Mouse (Mus musculus) olfactory bulb, adult 2 months (tissue): ENCODE results near the gene Pax5. TPM values are rescaled to one million over a fixed set of nuclear protein-coding genes. Genes with fewer than 3 reads are reported as not detected.

Source experiments
- H3K27ac ChIP-seq: fragments of 200-500 bp; 2 replicates; pipeline ENCODE4 v1.5.1; 2012; ENCODE audit warnings: low read depth, low read length; ENCODE audit not compliant: insufficient read depth
- H3K4me1 ChIP-seq: fragments of 200-500 bp; 2 replicates; pipeline ENCODE4 v1.6.1; 2012; ENCODE audit warnings: low read length; ENCODE audit not compliant: control insufficient read depth, insufficient read depth
- H3K4me3 ChIP-seq: fragments of 200-500 bp; 2 replicates; pipeline ENCODE4 v1.5.1; 2012; ENCODE audit warnings: mild to moderate bottlenecking, low read depth, low read length, moderate library complexity; ENCODE audit not compliant: insufficient read depth
- CTCF ChIP-seq: fragments of 200-500 bp; IDR thresholded peaks from 2 replicates; pipeline ENCODE4 v1.5.1; 2012; ENCODE audit warnings: low read depth, mild to moderate bottlenecking, low read length, moderate library complexity; ENCODE audit not compliant: insufficient read depth
- POLR2A ChIP-seq: fragments of 200-500 bp; IDR thresholded peaks from 2 replicates; pipeline ENCODE4 v1.6.1; 2012; ENCODE audit warnings: mild to moderate bottlenecking, low read depth, low read length, moderate library complexity; ENCODE audit not compliant: insufficient read depth
- WGBS: fragments of 180-500 bp; shearing (Covaris S2); methylation state at CpG from one replicate; pipeline ENCODE4 v1.1.7; 2018; 5-methylcytosine and 5-hydroxymethylcytosine counted together
- polyA plus RNA-seq: library from polyadenylated mRNA; stranded (reverse); fragments of >200 nt; gene quantifications from 2 replicates; pipeline ENCODE4 v1.2.4, GENCODE M21; 2012; ENCODE audit warnings: low replicate concordance; ENCODE audit not compliant: missing spikeins, insufficient read depth, insufficient read length

Gene Pax5
- polyA plus RNA-seq, 1 experiment, result not detected

DNA sequence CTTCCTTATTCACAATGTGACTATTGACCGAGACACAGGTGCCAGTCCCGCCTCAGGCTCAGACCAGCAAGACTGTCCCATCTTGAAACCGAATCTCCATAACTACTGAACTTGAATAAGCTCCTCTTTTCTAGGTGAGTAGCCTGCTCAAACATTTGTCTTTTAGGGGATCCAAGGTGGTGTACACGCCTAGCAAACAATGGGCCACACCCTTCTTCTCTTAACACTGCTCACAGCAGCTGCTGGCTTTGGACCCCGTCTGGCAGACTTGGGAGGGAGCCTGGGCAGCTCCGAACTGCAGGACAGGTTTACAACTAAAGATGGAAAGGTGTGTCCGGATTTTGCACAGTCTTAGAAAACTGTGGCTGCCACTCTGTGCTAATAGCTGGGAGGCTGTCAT, 161.3 kb downstream of the Pax5 start:
- Histone ChIP-seq H3K27ac (no peak overlapping the region), H3K4me3 (no peak overlapping the region), H3K4me1 (no peaks in the 10 kb centered on the region)
- 86% methylated on average over 7 of the region's 7 CpGs for WGBS
- no peak for TF ChIP-seq CTCF
- no peak for TF ChIP-seq POLR2A

GRCm38 (mm10) chr4:44545669-44546068, 164.6 kb downstream of the Pax5 start:
- no peak overlapping the region for H3K27ac ChIP-seq
- TF ChIP-seq CTCF (no peak), POLR2A (no peak)
- no peak overlapping the region for H3K4me3 ChIP-seq
- H3K4me1 ChIP-seq, result no peaks in the 10 kb centered on the region
- WGBS, result 53% methylated on average over 8 of the region's 8 CpGs

GRCm38 (mm10) chr4:44544495-44544894, 165.8 kb downstream of the Pax5 start:
- 84% methylated on average over 1 of the region's 1 CpGs for WGBS
- TF ChIP-seq POLR2A, result no peak
- TF ChIP-seq CTCF, result no peak
- Histone ChIP-seq H3K4me1 (no peaks in the 10 kb centered on the region), H3K27ac (no peak overlapping the region), H3K4me3 (no peak overlapping the region)

DNA sequence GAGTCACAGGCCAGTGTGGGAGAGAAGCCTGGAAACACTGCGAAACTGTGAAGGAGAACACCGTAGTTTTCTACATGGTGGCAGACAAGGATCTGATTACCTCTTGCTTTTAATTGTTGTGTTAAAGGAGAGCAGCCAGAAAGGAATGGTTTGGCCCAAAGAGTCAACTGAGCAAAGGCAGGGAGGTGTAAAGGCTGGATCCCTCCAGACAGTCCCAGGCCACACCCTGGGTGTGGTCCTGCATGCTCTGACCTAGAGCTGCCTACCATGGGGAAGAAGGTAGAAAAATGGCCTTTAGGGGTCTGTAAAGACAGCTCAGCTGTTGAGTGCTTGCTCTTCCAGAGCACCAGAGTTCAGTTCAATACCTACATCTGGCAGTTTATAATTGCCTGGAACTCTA, 166.4 kb downstream of the Pax5 start:
- TF ChIP-seq POLR2A, result no peak
- TF ChIP-seq CTCF, result no peak
- Histone ChIP-seq H3K4me3 (no peak overlapping the region), H3K27ac (no peak overlapping the region), H3K4me1 (no peaks in the 10 kb centered on the region)
- 95% methylated on average over 2 of the region's 2 CpGs for WGBS

DNA sequence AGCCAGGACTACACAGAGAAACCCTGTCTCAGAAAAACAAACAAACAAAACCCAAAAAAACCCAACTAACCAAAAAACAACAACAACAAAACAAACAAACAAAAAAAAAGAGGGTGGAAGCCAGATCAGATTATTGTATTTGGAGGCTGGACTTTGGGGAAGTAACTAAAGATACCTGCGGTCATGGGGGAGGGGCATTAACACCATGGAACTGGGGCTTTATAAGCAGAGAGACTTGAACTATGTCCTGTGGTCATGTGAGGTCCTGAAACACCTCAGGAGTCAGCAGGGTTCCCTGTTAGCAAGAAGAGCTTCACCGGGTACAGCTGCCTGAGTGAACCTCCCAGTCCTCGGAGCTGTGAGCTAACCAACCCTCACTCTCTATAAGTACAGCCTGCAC, 168.2 kb downstream of the Pax5 start:
- no peak for TF ChIP-seq CTCF
- TF ChIP-seq POLR2A, result no peak
- H3K4me1 ChIP-seq, result no peaks in the 10 kb centered on the region
- H3K4me3 ChIP-seq, result no peak overlapping the region
- WGBS, result 88% methylated on average over 3 of the region's 3 CpGs
- H3K27ac ChIP-seq, result no peak overlapping the region

GRCm38 (mm10) chr4:44538488-44538887, 171.8 kb downstream of the Pax5 start:
- H3K4me3 ChIP-seq, result no peak overlapping the region
- H3K27ac ChIP-seq, result no peak overlapping the region
- TF ChIP-seq POLR2A, result no peak
- no peak for TF ChIP-seq CTCF
- peaks cover 4% of the 10 kb centered on the region; the same call in 1 of the 2 replicates for H3K4me1 ChIP-seq
- WGBS, result 72% methylated on average over 5 of the region's 5 CpGs

GRCm38 (mm10) chr4:44536794-44537193, 173.5 kb downstream of the Pax5 start:
- no peak for TF ChIP-seq POLR2A
- 56% methylated on average over 4 of the region's 4 CpGs for WGBS
- peaks cover 4% of the 10 kb centered on the region; the same call in 1 of the 2 replicates for H3K4me1 ChIP-seq
- H3K4me3 ChIP-seq, result no peak overlapping the region
- no peak overlapping the region for H3K27ac ChIP-seq

- H3K27ac ChIP-seq, result no peak overlapping the region
- H3K4me1 ChIP-seq, result peaks cover 4% of the 10 kb centered on the region; the same call in 1 of the 2 replicates
- WGBS, result 89% methylated on average over 4 of the region's 4 CpGs
- H3K4me3 ChIP-seq, result no peak overlapping the region
- TF ChIP-seq POLR2A (no peak), CTCF (no peak)
These were observed 174.6 kb downstream of the Pax5 start for GRCm38 (mm10) chr4:44535646-44536045.

- TF ChIP-seq POLR2A, result no peak
- no peak for TF ChIP-seq CTCF
- Histone ChIP-seq H3K4me3 (no peak overlapping the region), H3K27ac (no peak overlapping the region), H3K4me1 (peaks cover 4% of the 10 kb centered on the region; the same call in 1 of the 2 replicates)
- 90% methylated on average over 5 of the region's 5 CpGs for WGBS
These were observed 177.0 kb downstream of the Pax5 start for GRCm38 (mm10) chr4:44533286-44533685.

GRCm38 (mm10) chr4:44532731-44533130, 177.6 kb downstream of the Pax5 start:
- no peak overlapping the region for H3K4me3 ChIP-seq
- H3K4me1 ChIP-seq, result peaks cover 4% of the 10 kb centered on the region; the same call in 1 of the 2 replicates
- no peak for TF ChIP-seq POLR2A
- TF ChIP-seq CTCF, result no peak
- H3K27ac ChIP-seq, result no peak overlapping the region
- 83% methylated on average over 5 of the region's 5 CpGs for WGBS
